Mouse (Mus musculus) hindbrain, postnatal 0 days (tissue): Measurements from ENCODE around the gene Ccdc96. TPM values are rescaled to one million over a fixed set of nuclear protein-coding genes. Genes with fewer than 3 reads are reported as not detected.

ENCODE experiments used
- ATAC-seq: fragments of 200-750 bp; cut with Nextera tagmentation; 2 replicates; pipeline ENCODE4 v1.8.0; 2017; ENCODE audit warnings: mild to moderate bottlenecking, moderate TSS enrichment, moderate library complexity
- DNase-seq: peaks from one replicate; pipeline ENCODE4 v3.0.0-alpha.2; 2015; ENCODE audit warnings: low spot score
- H3K27ac ChIP-seq: fragments of 300-500 bp; sonication (generic); 2 replicates; pipeline ENCODE4 v1.5.1; 2014; ENCODE audit warnings: mild to moderate bottlenecking
- H3K27me3 ChIP-seq: fragments of 300-500 bp; sonication (generic); 2 replicates; pipeline ENCODE4 v1.6.1; 2014; ENCODE audit warnings: low read length, mixed read lengths; ENCODE audit not compliant: insufficient read depth
- H3K36me3 ChIP-seq: fragments of 300-500 bp; sonication (generic); 2 replicates; pipeline ENCODE4 v1.6.1; 2014; ENCODE audit warnings: low read length, mixed read lengths; ENCODE audit not compliant: insufficient read depth
- H3K4me1 ChIP-seq: fragments of 300-500 bp; sonication (generic); 2 replicates; pipeline ENCODE4 v1.6.1; 2014; ENCODE audit warnings: antibody characterized with exemption, low read length, mixed read lengths; ENCODE audit not compliant: insufficient read depth
- H3K4me2 ChIP-seq: fragments of 300-500 bp; sonication (generic); 2 replicates; pipeline ENCODE4 v1.6.1; 2014; ENCODE audit warnings: low read depth, mild to moderate bottlenecking, low read length, moderate library complexity, mixed read lengths
- H3K4me3 ChIP-seq: fragments of 300-500 bp; sonication (generic); 2 replicates; pipeline ENCODE4 v1.5.1; 2014; ENCODE audit warnings: low read length
- H3K9ac ChIP-seq: fragments of 300-500 bp; sonication (generic); replicated peaks from 2 replicates; pipeline ENCODE4 v1.6.1; 2014; ENCODE audit warnings: mild to moderate bottlenecking, low read length, moderate library complexity, mixed read lengths
- H3K9me3 ChIP-seq: fragments of 300-500 bp; sonication (generic); 2 replicates; pipeline ENCODE4 v1.6.1; 2016; ENCODE audit warnings: low read length, mixed read lengths
- CTCF ChIP-seq: IDR thresholded peaks from 2 replicates; pipeline ENCODE4 v1.5.1; 2016; ENCODE audit warnings: antibody characterized with exemption, control low read depth, low read depth
- WGBS: fragments of 180-500 bp; shearing (Covaris S2); extraction: QIAGEN DNeasy Blood & Tissue Kit; methylation state at CpG from one replicate; pipeline ENCODE4 v1.1.7; 2014; 5-methylcytosine and 5-hydroxymethylcytosine counted together
- polyA plus RNA-seq: library from polyadenylated mRNA; unstranded; fragments of >200 nt; fragmentation: Nextera tagmentation; extraction: Ambion mirVana; gene quantifications from 2 replicates; pipeline ENCODE4 v1.2.1, GENCODE M21; 2015
- total RNA-seq: library from RNA; depleted of rRNA; stranded (reverse); fragments of >200 nt; gene quantifications from 2 replicates; pipeline ENCODE4 v1.2.3, GENCODE M21; 2014

The Ccdc96 gene
- total and polyA plus RNA-seq, 2 experiments from 2014 or later: 0.63 to 2.1 TPM

- Histone ChIP-seq H3K4me1 (no peaks in the 10 kb centered on the region), H3K9ac (no peak overlapping the region), H3K36me3 (peaks cover 34% of the 10 kb centered on the region), H3K27ac (no peak overlapping the region), H3K27me3 (no peaks in the 10 kb centered on the region), H3K4me2 (no peak overlapping the region), H3K9me3 (no peaks in the 10 kb centered on the region), H3K4me3 (no peak overlapping the region)
- TF ChIP-seq CTCF: no peak
- 84% methylated on average over 4 of the region's 4 CpGs for WGBS
- ATAC-seq: no peak
- DNase-seq: no peak
Observed at GRCm38 (mm10) chr5:36472876-36473655, 11.3 kb upstream of the Ccdc96 start.

GRCm38 (mm10) chr5:36474283-36474682 is 10.1 kb upstream of the Ccdc96 start:
- H3K27me3 ChIP-seq: no peaks in the 10 kb centered on the region
- peak; percentile 83 for DNase-seq
- H3K4me1 ChIP-seq: no peaks in the 10 kb centered on the region
- no peaks in the 10 kb centered on the region for H3K9me3 ChIP-seq
- peaks cover 34% of the 10 kb centered on the region for H3K36me3 ChIP-seq
- TF ChIP-seq CTCF: peak; percentile 83
- H3K9ac ChIP-seq: no peak overlapping the region
- 81% methylated on average over 5 of the region's 5 CpGs for WGBS
- H3K4me2 ChIP-seq: no peak overlapping the region
- peak; percentile 64; the same call in 1 of the 2 replicates for ATAC-seq
- no peak overlapping the region for H3K4me3 ChIP-seq
- H3K27ac ChIP-seq: no peak overlapping the region

GRCm38 (mm10) chr5:36477486-36477885 is 6.9 kb upstream of the Ccdc96 start:
- WGBS: 89% methylated on average over 3 of the region's 3 CpGs
- ATAC-seq: no peak

GRCm38 (mm10) chr5:36478540-36479420 is 5.6 kb upstream of the Ccdc96 start:
- DNase-seq (no peak), ATAC-seq (no peak)
- TF ChIP-seq CTCF: no peak
- H3K9ac ChIP-seq: no peak overlapping the region
- H3K9me3 ChIP-seq: no peaks in the 10 kb centered on the region
- H3K27ac ChIP-seq: no peak overlapping the region
- no peaks in the 10 kb centered on the region for H3K27me3 ChIP-seq
- H3K4me3 ChIP-seq: no peak overlapping the region
- no peak overlapping the region for H3K4me2 ChIP-seq
- 90% methylated on average over 6 of the region's 6 CpGs for WGBS
- H3K36me3 ChIP-seq: no peaks in the 10 kb centered on the region; the same call in 1 of the 2 replicates
- H3K4me1 ChIP-seq: peaks cover 15% of the 10 kb centered on the region

More at GRCm38 (mm10) chr5:36477486-36477885, 6.9 kb upstream of the Ccdc96 start:
- Histone ChIP-seq H3K36me3 (peaks cover 8% of the 10 kb centered on the region), H3K27me3 (no peaks in the 10 kb centered on the region), H3K27ac (no peak overlapping the region), H3K4me2 (no peak overlapping the region), H3K9ac (no peak overlapping the region), H3K9me3 (no peaks in the 10 kb centered on the region), H3K4me1 (peaks cover 6% of the 10 kb centered on the region), H3K4me3 (no peak overlapping the region)
- no peak for DNase-seq
- TF ChIP-seq CTCF: no peak

GRCm38 (mm10) chr5:36479735-36480134 is 4.7 kb upstream of the Ccdc96 start:
- H3K27ac ChIP-seq: no peak overlapping the region
- TF ChIP-seq CTCF: no peak
- H3K4me1 ChIP-seq: peaks cover 17% of the 10 kb centered on the region
- H3K36me3 ChIP-seq: no peaks in the 10 kb centered on the region; the same call in 1 of the 2 replicates
- WGBS: 59% methylated on average over 2 of the region's 2 CpGs
- DNase-seq (no peak), ATAC-seq (no peak)
- no peaks in the 10 kb centered on the region for H3K9me3 ChIP-seq
- no peak overlapping the region for H3K9ac ChIP-seq
- H3K27me3 ChIP-seq: no peaks in the 10 kb centered on the region
- no peak overlapping the region for H3K4me2 ChIP-seq
- H3K4me3 ChIP-seq: no peak overlapping the region

- Histone ChIP-seq H3K27me3 (no peaks in the 10 kb centered on the region), H3K4me1 (peaks cover 21% of the 10 kb centered on the region), H3K4me2 (no peak overlapping the region), H3K36me3 (no peaks in the 10 kb centered on the region; the same call in 1 of the 2 replicates), H3K9ac (no peak overlapping the region), H3K4me3 (no peak overlapping the region), H3K27ac (no peak overlapping the region), H3K9me3 (no peaks in the 10 kb centered on the region)
- DNase-seq (no peak), ATAC-seq (no peak)
- no peak for TF ChIP-seq CTCF
- 88% methylated on average over 4 of the region's 4 CpGs for WGBS
Observed at GRCm38 (mm10) chr5:36480398-36480797, 4.0 kb upstream of the Ccdc96 start.
